Mouse (Mus musculus): Measurements from ENCODE around the gene Gal3st1.
A peak's percentile ranks its signal among the peaks of the same experiment; 100 is the strongest.
"Not testable (repeated sequence)": the region's sequence is repeated elsewhere in the genome, so short reads cannot be mapped to it uniquely, and the experiment has no call there.

Gene Gal3st1

DNA sequence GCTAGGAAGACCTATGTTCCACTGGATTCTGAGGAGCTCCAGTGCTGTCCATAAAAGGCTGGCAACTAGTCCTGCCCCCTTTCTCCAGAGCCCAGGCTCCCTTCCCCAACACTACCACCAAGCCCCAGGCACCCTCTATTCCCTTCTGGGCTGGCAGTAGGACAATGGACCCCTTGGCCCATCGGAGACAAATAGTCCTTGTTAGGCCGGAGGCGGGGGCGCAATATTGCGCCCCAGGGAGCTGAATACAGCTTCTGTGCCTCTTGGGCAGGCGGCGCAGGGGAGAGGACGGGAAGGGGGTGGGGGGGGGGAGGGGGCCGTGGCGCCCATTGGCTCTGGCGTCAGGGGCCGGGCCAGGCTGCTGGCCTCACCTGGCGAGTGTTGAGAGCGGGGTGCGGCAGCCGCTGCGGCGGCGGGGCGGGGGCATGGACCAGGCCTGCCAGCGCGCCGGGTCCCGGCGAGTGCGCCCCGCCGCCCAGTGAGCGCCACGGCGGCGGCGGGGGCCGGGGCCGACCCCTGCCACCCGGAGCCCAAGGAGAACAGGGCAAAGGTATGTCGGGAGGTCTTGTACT lies at the start of gene Gal3st1:
Gene Gal3st1 (plus strand): TSS at position 346 of the 572 bp plus-strand sequence.
- DNase-seq (ENCODE audit: low spot score in 2 of 2): peak in 1 of 2 experiments; percentile 23

DNA sequence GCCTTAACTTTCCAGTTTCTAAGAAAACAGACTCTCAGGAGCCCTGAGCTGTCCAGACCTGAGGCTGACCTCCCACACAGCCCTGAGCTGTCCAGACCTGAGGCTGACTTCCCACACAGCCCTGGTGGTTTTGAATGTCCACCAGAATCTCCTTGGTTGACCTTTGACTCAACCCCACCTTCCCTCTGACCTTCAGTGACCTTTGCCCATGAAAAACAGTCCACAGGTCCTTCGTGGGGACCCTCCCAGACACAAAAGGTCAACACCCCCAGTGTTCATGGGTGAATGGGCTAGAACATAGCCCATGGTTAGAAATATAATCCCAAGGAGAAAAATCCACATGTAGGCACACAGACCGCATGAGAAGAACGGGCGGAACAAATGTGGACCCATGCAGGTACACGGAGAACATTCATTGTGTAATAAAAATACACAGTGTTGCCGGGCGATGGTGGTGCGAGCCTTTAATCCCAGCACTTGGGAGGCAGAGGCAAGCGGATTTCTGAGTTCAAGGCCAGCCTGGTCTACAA lies 49.6 kb upstream of the Gal3st1 start:
- no peak for DNase-seq (ENCODE audit: low spot score in 2 of 2)

DNA sequence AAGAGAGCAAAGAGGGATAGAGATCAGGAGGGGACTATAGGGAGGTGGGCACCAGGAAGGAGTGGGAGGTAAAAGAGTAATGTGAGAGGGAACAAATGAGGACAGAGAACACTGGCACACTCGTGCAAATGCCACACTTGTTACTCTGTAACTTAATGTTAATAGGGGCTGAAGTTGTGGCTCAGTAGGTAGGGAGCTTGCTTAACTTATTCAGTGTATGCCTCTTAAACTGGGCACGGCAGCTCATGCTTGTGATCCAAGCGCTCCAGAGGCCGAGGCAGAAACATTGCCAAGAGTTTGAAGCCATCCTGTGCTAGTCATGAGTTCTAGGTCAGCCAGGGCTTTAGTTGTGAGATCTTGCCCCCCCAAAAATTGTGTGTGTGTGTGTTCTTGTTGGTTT lies 48.3 kb upstream of the Gal3st1 start:
- no peak for DNase-seq (ENCODE audit: low spot score in 2 of 2)

DNA sequence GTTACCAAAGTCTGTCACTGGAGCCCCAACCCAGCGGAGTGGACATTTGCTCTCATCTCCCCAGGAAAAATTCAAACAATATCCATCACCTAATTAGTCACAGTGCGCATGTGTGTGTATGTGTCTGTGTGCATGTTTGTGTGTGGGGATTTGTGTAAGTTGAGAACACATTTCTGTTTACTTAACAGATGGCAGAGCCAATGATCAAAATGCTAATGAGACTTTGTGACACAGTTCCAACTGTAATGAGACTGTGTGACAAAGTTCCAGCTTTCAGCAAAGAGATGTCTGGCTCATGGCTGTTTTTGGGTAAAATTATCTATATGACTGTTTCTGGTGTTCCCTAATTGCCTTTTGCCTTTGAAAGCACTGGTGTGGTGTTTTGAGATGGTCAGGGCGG lies 47.1 kb upstream of the Gal3st1 start:
- no peak for DNase-seq (ENCODE audit: low spot score in 2 of 2)

DNA sequence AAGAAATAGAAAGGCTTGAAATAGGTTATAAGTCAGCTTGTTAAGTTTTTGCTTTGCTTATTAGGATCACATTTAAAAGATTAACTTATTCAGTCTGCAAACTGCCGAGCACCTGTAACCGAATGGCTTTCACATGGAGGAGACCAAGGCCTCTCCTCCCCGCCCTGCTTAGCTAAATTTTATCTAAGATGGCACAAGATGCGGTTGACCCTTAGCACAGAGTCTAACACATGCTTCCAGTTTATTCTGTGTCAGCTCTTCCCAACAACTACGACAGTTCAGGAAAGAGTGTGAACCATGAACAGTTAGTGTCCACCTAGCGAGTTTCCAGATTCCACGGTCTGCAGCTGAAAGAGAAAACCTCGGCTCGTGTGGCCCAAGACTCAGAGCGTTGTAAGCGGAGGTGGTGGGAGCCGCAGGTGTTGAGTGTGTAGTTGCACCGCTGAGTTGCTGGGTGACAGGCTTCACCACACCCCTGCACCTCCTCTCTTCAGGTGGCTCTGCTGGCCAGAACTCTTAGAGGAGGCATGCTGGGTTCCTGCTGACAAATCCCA lies 46.0 kb upstream of the Gal3st1 start:
- DNase-seq (ENCODE audit: low spot score in 2 of 2): no peak

DNA sequence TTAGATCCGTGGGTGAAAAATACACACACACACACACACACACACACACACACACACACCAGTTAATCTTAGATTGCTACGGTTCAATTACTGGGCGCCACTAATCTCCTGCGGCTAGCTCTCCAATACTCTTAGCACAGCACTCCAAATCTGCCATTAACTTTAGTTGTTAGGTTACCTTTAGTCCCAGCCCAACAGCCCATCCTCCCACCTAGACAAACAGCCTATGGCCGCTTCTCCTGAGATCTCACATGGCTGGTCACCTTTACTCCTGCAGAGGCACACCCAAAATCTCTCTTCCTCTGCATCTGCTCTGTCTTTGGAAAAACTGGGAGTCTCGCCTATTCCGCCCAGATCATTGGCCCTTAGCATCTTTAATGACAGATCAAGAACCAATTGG lies 42.1 kb upstream of the Gal3st1 start:
- DNase-seq (ENCODE audit: low spot score in 2 of 2): no peak

DNA sequence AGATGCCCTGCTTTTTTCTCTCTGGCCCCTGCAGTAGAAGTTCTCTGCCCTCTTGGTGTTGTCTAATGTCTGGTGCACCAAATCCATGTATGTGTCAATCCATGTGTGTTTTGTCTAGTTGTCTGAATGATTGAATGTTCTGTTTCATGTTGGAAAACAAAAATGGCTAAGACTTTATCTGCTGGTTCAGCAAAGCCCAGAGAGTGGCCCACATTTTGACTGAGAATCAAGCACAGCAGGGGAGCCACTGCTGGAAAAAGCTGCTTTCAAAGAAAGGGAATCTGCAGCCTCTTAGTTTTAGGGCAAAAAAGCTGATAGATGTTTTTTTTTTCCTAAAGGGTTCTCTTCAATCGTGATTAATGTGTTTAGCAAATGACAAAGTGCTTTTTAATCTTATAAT lies 37.0 kb upstream of the Gal3st1 start:
- no peak for DNase-seq (ENCODE audit: low spot score in 2 of 2)

DNA sequence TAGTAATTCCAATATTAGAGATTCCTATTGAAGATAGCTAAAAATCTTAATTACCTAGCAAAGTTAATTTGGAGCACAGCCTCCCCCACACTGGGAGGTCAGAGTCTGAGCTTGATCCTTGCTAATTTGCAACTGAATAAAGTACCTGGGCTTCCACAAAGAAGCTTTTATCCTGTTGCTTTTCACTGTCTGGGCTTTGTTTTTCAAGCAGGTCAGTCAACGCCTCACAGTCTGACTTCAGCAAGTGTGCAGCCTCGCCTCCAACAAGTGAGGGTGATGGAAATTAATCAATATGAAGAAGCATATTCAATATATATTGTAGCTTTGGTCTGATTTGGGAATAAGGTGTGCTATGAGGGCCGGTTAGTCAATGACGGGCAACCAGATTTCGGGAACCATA lies 28.6 kb upstream of the Gal3st1 start:
- DNase-seq (ENCODE audit: low spot score in 2 of 2): not testable (repeated sequence)

DNA sequence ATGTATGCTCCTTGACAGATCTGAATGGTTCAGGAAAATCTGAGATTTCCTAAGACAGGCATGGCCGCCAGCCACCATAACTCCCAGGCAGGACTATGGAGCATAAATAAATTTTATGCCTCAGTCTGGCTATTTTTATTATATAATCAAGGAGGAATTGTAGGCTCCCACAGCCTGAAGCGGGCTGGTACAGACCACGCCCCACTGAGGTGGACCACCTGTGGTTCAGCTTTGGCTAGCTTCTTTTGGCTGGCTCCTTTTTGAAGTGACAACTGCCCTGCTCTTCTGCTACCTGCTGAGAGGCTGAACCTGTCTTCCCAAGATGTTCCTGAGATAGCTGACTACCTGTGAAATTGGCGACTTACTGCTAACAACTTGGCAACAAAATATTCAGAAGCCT lies 28.1 kb upstream of the Gal3st1 start:
- not testable (repeated sequence) for DNase-seq (ENCODE audit: low spot score in 2 of 2)

DNA sequence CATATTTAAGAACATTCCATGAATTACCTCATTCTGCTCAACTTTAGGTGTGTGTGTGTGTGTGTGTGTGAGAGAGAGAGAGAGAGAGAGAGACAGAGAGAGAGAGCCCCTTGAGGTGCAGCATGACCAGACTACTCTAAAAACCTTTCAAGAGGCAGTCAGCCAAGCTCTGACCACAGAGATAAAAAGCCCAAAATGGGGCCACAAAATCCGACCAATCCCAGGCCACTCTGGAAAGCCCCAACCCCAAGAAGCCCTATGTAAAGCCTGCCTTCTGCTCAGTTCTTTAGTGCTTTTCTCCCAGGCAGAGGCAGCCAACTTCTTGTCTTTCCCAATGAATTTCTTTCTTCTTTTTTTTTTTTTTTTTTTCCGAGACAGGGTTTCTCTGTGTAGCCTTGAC lies 22.5 kb upstream of the Gal3st1 start:
- DNase-seq (ENCODE audit: low spot score in 2 of 2): no peak

DNA sequence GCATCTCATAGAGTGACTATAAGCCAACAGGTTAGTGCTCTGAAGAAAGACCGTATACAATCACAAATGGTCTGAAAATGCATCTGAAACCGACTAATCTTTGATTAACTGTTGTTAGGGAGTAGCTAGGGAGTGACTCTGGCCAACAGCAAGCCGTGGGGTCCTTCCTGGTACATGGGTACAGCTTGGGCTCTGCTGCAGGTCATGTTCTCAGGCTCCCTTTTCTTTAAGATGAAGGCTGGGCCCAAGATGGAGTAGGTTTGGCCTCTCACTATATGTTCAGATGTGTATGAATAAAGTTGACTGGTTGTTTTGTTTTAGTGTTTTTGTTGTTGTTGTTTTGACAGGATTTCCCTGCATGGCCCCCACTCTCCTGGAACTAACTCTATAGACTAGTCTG lies 21.7 kb upstream of the Gal3st1 start:
- no peak for DNase-seq (ENCODE audit: low spot score in 2 of 2)

DNA sequence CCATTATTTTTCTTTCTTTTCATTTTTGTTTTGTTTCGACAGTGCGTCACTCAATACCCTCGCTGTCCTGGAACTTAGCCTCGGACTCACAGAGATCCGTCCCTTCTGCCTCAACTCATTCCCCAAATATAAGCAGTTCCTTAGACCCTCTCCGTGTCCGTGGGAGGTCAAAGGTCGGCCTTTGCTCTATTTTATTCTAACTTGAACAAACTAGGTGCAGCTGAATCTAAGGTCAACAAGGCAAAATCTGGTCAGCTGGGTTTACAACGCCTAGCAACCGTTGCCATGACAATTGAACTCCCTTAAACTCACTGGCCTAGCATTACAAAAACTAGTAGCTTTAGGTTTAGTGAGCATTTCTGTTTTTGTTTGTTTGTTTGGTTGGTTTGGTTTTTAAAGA lies 20.3 kb upstream of the Gal3st1 start:
- no peak for DNase-seq (ENCODE audit: low spot score in 2 of 2)

DNA sequence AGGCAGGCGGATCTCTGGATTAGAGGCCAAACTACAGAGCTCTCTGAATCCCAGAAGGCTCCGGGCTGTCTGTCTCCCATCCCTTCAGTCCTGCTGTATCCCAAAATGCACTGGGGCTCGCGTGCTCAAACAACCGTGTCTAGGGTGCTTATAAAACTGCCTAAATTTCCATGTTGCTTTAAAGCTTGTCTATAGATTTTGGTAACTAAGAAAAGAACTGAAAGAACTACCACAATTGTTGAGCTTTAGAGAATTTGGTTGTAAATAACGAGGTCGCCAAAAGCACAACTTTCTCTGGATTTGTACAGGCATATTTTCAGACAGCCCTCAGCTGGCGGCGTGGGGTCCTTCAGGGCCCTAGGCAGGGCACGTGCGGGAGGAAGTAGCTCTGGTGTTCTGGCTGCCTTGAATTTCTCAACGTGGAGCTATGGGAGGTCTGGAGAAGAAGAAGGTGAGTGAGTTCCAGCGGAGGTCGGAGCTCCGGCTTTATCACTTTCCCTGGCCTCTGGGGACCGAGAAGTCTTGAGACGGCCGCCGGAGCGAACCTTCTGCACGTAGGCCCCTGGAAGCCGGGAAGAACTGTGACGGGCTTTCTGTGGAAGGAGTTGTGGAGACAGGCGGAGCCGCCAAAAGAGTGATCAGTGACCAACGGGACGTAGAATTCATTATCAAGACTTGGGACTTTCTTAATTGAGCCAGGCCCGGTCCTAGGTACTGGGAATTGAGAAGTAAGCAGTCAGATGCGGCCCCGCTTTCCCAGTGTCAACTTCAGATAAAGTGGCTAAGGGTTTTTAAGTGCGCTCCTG lies 19.6 kb upstream of the Gal3st1 start, which contains the start of gene Pes1:
Gene Pes1 (plus strand): TSS at position 366 of the 806 bp plus-strand sequence.
- peak; percentile 58 to 71 for DNase-seq (ENCODE audit: low spot score in 2 of 2)

DNA sequence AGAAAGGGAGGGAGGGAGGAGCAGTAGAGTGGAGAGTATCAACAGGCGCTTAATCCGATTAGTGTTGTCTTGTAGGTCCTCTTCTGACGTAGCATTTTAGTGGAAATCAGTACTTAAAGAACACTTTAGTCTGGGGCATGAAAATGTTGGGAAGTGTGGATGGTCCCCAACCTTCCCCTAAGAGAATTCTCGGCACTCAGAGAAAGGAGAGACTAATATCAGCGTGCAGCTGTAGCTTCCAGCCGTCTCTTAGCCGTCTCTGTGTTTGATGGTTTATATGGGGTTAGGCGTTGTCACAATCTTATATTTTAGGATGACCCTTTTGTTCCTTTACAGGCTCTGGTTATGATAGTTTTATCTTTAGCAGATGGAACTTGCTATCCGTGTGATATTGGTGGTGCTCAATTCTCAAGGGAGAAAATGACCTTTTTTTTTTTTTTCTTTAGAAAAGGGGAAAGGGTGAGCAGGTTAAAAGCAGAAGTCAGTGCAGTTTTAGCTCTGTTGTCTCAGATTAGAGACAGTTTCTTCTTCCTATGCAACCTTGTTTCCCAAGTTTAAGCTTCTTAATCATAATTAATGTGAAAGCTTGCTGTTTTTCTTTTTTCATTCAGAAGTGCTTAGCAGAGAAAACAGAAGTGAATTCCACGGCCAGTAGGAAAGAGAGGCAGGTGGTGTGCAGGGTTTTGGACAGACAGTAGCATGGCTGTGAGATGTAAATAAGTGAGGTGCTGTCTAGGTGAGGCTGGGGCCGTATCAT lies 18.8 kb upstream of the Gal3st1 start:
- no peak for DNase-seq (ENCODE audit: low spot score in 2 of 2)

DNA sequence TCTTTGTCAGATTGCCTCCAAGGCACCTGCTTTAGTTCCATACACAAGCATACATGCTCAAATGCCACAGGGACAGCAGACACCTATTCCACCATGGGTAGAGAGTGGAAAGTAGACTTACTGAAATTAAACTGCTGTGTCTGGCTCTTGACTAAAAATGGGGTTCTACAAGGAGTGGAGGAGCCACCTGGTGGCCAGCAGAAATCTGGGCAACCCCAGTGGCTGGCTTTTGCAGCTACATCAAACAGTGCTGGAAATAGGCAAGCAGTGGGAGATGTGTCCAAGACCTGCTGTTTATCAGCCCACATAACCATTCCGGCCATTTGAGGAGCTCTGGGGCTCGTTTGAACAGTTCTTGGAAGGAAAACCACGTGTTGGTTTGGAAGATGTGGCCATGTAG lies 13.6 kb upstream of the Gal3st1 start:
- DNase-seq (ENCODE audit: low spot score in 2 of 2): no peak

DNA sequence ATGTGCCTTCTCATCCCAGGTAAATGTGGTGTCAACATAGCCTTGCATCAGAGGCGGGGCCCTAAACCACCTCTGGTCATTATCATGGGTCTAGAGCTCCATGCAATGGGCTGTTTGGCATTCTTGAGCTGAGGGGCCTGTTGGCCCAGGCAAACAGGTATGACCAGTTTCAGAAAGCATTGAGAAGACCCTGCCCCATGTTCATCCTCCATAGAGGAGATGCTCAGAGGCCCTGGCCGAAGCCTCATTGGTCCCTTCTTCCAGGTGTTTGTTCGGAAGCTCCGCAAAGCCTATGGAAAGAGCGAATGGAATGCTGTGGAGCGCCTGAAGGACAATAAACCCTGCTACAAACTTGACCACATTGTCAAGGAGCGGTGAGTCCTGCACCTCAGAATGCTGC lies 13.1 kb upstream of the Gal3st1 start:
- DNase-seq (ENCODE audit: low spot score in 2 of 2): no peak

DNA sequence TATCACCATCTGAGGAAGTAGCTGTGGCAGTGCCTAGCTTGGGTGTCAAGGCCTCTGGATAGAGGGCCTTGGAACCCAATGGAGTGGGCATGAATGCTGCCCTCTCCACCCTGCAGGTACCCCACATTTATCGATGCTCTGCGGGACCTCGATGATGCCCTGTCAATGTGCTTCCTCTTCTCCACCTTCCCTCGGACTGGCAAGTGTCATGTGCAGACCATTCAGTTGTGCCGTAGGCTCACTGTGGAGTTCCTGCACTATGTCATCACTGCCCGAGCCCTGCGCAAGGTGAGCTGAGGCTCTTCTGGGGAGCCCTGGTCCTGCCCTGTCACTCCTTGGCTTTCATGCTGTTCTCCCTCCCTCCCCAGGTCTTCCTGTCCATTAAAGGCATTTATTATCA lies 10.4 kb upstream of the Gal3st1 start:
- no peak for DNase-seq (ENCODE audit: low spot score in 2 of 2)

DNA sequence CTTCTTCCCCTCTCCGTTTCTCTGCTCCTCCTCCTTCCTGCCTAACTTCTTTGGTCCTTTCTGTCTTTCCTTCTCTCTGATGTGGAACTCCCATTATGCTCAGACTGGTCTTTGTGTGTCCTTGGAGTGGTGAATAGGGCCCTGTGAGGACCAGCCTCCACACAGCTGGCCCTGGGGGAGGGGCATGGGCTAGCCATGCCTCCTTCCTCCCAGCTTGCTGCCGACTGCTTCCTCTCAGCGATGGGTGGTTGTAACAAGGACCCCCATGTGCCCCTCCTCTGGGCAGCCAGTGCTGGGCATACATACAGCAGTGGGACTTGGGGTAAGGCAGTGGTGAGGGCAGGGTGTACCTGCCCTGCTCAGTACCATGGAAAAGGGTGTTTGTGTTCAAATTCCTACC lies 9.1 kb upstream of the Gal3st1 start:
- DNase-seq (ENCODE audit: low spot score in 2 of 2): no peak

DNA sequence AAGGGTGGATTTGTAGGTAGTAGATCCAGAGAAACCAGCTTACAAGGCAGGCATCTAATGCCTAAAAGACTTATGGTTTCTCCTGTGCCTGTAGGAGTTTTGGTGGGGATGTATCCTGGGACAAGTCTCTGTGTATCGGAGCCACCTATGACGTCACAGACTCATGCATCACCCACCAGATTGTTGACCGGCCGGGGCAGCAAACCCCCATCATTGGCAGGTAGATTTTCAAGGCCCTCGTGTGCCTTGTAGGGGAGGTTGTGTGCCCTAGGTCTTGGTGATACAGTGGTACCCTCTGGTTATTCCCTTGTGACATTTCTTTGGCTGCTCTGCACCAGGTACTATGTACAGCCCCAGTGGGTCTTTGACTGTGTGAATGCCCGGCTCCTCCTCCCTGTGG lies 6.8 kb upstream of the Gal3st1 start, which contains the start of gene 4930556J24Rik:
Gene 4930556J24Rik (minus strand): TSS at position 101 of the 400 bp plus-strand sequence.
- no peak for DNase-seq (ENCODE audit: low spot score in 2 of 2)

DNA sequence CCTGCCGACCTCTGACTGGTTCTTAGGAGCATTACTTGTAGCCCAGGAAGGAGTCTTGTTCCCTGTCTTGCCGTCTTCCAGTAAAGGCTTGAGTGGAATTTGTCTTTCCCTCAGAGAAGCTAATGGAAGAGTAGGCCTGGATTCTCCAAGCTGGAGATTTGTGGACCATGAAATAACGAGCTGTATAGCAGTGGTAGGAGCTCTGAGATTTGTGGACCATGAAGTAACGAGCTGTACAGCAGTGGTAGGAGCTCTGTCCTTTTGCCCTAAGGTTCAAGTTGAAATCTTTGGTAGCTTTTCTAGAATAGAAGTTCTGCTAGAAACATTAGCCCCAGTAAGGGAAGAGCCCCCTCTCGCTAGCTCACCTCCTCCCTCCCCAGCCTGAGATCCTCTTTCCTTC lies 5.0 kb upstream of the Gal3st1 start:
- DNase-seq (ENCODE audit: low spot score in 2 of 2): no peak

DNA sequence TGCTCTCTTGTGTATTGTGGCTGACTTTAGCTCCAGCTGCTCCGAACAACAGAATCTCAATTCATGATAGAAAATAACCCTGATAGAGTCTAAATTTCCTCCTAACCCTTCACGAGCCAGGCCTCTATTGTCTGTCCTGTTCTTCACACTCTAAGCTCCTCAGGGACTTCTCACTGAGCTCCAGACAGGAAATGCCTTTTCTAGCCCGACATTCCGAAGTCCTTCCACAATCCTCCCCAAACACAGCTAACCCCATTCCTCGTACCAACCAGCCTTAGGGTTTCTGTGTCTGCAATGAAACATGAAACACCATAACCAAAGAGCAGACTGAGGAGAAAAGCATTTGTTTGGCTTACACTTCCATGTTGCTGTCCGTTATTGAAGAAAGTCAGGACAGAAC lies 1.9 kb upstream of the Gal3st1 start:
- no peak for DNase-seq (ENCODE audit: low spot score in 2 of 2)
